Mouse (Mus musculus) forebrain, embryonic 12.5 days (tissue): ENCODE results near the gene Fbxw5. TPM values are rescaled to one million over a fixed set of nuclear protein-coding genes. Genes with fewer than 3 reads are reported as not detected.

Experiments
- ATAC-seq: fragments of 200-750 bp; cut with Nextera tagmentation; 2 replicates; pipeline ENCODE4 v1.8.0; 2017; ENCODE audit warnings: moderate TSS enrichment; ENCODE audit not compliant: low FRiP score
- H3K27ac ChIP-seq: fragments of 300-500 bp; sonication (generic); 2 replicates; pipeline ENCODE4 v1.5.1; 2016; ENCODE audit warnings: mild to moderate bottlenecking
- H3K27me3 ChIP-seq: fragments of 300-500 bp; sonication (generic); 2 replicates; pipeline ENCODE4 v1.6.1; 2016; ENCODE audit warnings: mild to moderate bottlenecking
- H3K36me3 ChIP-seq: fragments of 300-500 bp; sonication (generic); replicated peaks from 2 replicates; pipeline ENCODE4 v1.6.1; 2016; ENCODE audit warnings: mild to moderate bottlenecking
- H3K4me1 ChIP-seq: fragments of 300-500 bp; sonication (generic); 2 replicates; pipeline ENCODE4 v1.6.1; 2016
- H3K4me2 ChIP-seq: fragments of 300-500 bp; sonication (generic); 2 replicates; pipeline ENCODE4 v1.6.1; 2016; ENCODE audit warnings: mild to moderate bottlenecking, moderate library complexity
- H3K4me3 ChIP-seq: fragments of 300-500 bp; sonication (generic); replicated peaks from 2 replicates; pipeline ENCODE4 v1.5.1; 2016; ENCODE audit warnings: mild to moderate bottlenecking
- H3K9ac ChIP-seq: fragments of 300-500 bp; sonication (generic); 2 replicates; pipeline ENCODE4 v1.6.1; 2016; ENCODE audit warnings: mild to moderate bottlenecking
- H3K9me3 ChIP-seq: fragments of 300-500 bp; sonication (generic); 2 replicates; pipeline ENCODE4 v1.6.1; 2016
- whole genome bisulfite sequencing: fragments of 180-500 bp; shearing (Covaris S2); methylation state at CpG from one replicate; pipeline ENCODE4 v1.1.7; 2016; 5-methylcytosine and 5-hydroxymethylcytosine counted together
- polyA plus RNA-seq: library from polyadenylated mRNA; unstranded; fragments of >200 nt; fragmentation: Nextera tagmentation; extraction: Ambion mirVana; gene quantifications from 2 replicates; pipeline ENCODE4 v1.2.1, GENCODE M21; 2016

The Fbxw5 gene
- polyA plus RNA-seq, 1 experiment from 2014 or later: 102 TPM

- ATAC-seq: no peak
- Histone ChIP-seq H3K4me1 (peaks cover 12% of the 10 kb centered on the region), H3K9ac (no peak overlapping the region), H3K9me3 (no peaks in the 10 kb centered on the region), H3K4me2 (no peak overlapping the region), H3K27me3 (no peaks in the 10 kb centered on the region), H3K36me3 (peaks cover 35% of the 10 kb centered on the region), H3K4me3 (no peak overlapping the region), H3K27ac (no peak overlapping the region)
- WGBS: 96% methylated on average over 19 of the region's 19 CpGs
Observed at GRCm38 (mm10) chr2:25504538-25504937, 4.0 kb downstream of the Fbxw5 start.

- no peak for ATAC-seq
- Histone ChIP-seq H3K4me2 (no peak overlapping the region), H3K9ac (no peak overlapping the region), H3K4me1 (peaks cover 12% of the 10 kb centered on the region), H3K27ac (no peak overlapping the region), H3K36me3 (peaks cover 35% of the 10 kb centered on the region), H3K9me3 (no peaks in the 10 kb centered on the region), H3K4me3 (no peak overlapping the region), H3K27me3 (no peaks in the 10 kb centered on the region)
- WGBS: 87% methylated on average over 1 of the region's 1 CpGs
Observed at GRCm38 (mm10) chr2:25505000-25505399, 4.5 kb downstream of the Fbxw5 start.

- Histone ChIP-seq H3K36me3 (peaks cover 35% of the 10 kb centered on the region), H3K27ac (no peak overlapping the region), H3K27me3 (no peaks in the 10 kb centered on the region), H3K4me3 (no peak overlapping the region), H3K9me3 (no peaks in the 10 kb centered on the region), H3K9ac (no peak overlapping the region), H3K4me1 (peaks cover 12% of the 10 kb centered on the region), H3K4me2 (no peak overlapping the region)
- ATAC-seq: no peak
- 96% methylated on average over 4 of the region's 4 CpGs for WGBS
Observed at GRCm38 (mm10) chr2:25505860-25506259, 5.3 kb downstream of the Fbxw5 start.

- Histone ChIP-seq H3K4me1 (peaks cover 3% of the 10 kb centered on the region), H3K27me3 (no peaks in the 10 kb centered on the region), H3K4me3 (no peak overlapping the region), H3K9me3 (no peaks in the 10 kb centered on the region), H3K9ac (no peak overlapping the region), H3K36me3 (peaks cover 35% of the 10 kb centered on the region), H3K27ac (no peak overlapping the region), H3K4me2 (no peak overlapping the region)
- WGBS: 34% methylated on average over 5 of the region's 5 CpGs
- no peak for ATAC-seq
Observed at GRCm38 (mm10) chr2:25506964-25507363, 6.4 kb downstream of the Fbxw5 start.

GRCm38 (mm10) chr2:25509912-25510311 is 9.4 kb downstream of the Fbxw5 start:
- peaks cover 2% of the 10 kb centered on the region; the same call in 1 of the 2 replicates for H3K27me3 ChIP-seq
- no peak overlapping the region for H3K4me2 ChIP-seq
- H3K4me3 ChIP-seq: no peak overlapping the region
- no peak for ATAC-seq
- H3K36me3 ChIP-seq: peaks cover 13% of the 10 kb centered on the region
- no peaks in the 10 kb centered on the region for H3K9me3 ChIP-seq
- no peak overlapping the region for H3K27ac ChIP-seq
- H3K4me1 ChIP-seq: no peaks in the 10 kb centered on the region
- H3K9ac ChIP-seq: no peak overlapping the region
- WGBS: 66% methylated on average over 3 of the region's 3 CpGs

GRCm38 (mm10) chr2:25526510-25527302 is 26.2 kb downstream of the Fbxw5 start:
- no peak overlapping the region for H3K4me2 ChIP-seq
- no peak overlapping the region for H3K9ac ChIP-seq
- no peak overlapping the region for H3K4me3 ChIP-seq
- no peaks in the 10 kb centered on the region for H3K4me1 ChIP-seq
- no peaks in the 10 kb centered on the region for H3K9me3 ChIP-seq
- no peak overlapping the region for H3K27ac ChIP-seq
- peaks cover 92% of the 10 kb centered on the region for H3K36me3 ChIP-seq
- WGBS: 90% methylated on average over 9 of the region's 9 CpGs
- ATAC-seq: no peak
- H3K27me3 ChIP-seq: no peaks in the 10 kb centered on the region

- Histone ChIP-seq H3K27me3 (no peaks in the 10 kb centered on the region), H3K27ac (no peak overlapping the region), H3K9me3 (no peaks in the 10 kb centered on the region), H3K4me1 (no peaks in the 10 kb centered on the region), H3K4me3 (no peak overlapping the region), H3K36me3 (peaks cover 87% of the 10 kb centered on the region), H3K4me2 (no peak overlapping the region), H3K9ac (no peak overlapping the region)
- ATAC-seq: no peak
- 92% methylated on average over 2 of the region's 2 CpGs for whole genome bisulfite sequencing
Observed at GRCm38 (mm10) chr2:25533707-25534106, 33.2 kb downstream of the Fbxw5 start.

- H3K4me1 ChIP-seq: no peaks in the 10 kb centered on the region
- no peak overlapping the region for H3K4me2 ChIP-seq
- no peak overlapping the region for H3K9ac ChIP-seq
- peaks cover 84% of the 10 kb centered on the region for H3K36me3 ChIP-seq
- WGBS: 94% methylated on average over 3 of the region's 3 CpGs
- no peaks in the 10 kb centered on the region for H3K9me3 ChIP-seq
- ATAC-seq: no peak
- H3K27me3 ChIP-seq: no peaks in the 10 kb centered on the region
- no peak overlapping the region for H3K27ac ChIP-seq
- H3K4me3 ChIP-seq: no peak overlapping the region
Observed at GRCm38 (mm10) chr2:25534178-25534865, 33.8 kb downstream of the Fbxw5 start.

GRCm38 (mm10) chr2:25534866-25535182 is 34.3 kb downstream of the Fbxw5 start:
- H3K36me3 ChIP-seq: peaks cover 83% of the 10 kb centered on the region

GRCm38 (mm10) chr2:25536531-25536930 is 36.0 kb downstream of the Fbxw5 start:
- H3K27ac ChIP-seq: no peak overlapping the region
- 96% methylated on average over 8 of the region's 8 CpGs for WGBS
- H3K27me3 ChIP-seq: no peaks in the 10 kb centered on the region
- H3K36me3 ChIP-seq: peaks cover 68% of the 10 kb centered on the region
- ATAC-seq: no peak
- H3K9ac ChIP-seq: no peak overlapping the region
- H3K4me1 ChIP-seq: no peaks in the 10 kb centered on the region
- H3K4me3 ChIP-seq: no peak overlapping the region
- H3K4me2 ChIP-seq: no peak overlapping the region
- no peaks in the 10 kb centered on the region for H3K9me3 ChIP-seq

More at GRCm38 (mm10) chr2:25534866-25535182, 34.3 kb downstream of the Fbxw5 start:
- Histone ChIP-seq H3K9me3 (no peaks in the 10 kb centered on the region), H3K4me1 (no peaks in the 10 kb centered on the region), H3K4me3 (no peak overlapping the region), H3K27ac (no peak overlapping the region), H3K27me3 (no peaks in the 10 kb centered on the region), H3K9ac (no peak overlapping the region), H3K4me2 (no peak overlapping the region)
- ATAC-seq: no peak
- 84% methylated on average over 2 of the region's 2 CpGs for WGBS

GRCm38 (mm10) chr2:25540541-25540948 is 40.0 kb downstream of the Fbxw5 start:
- H3K4me1 ChIP-seq: peaks cover 6% of the 10 kb centered on the region
- no peak for ATAC-seq
- H3K4me2 ChIP-seq: no peak overlapping the region
- no peak overlapping the region for H3K4me3 ChIP-seq
- no peaks in the 10 kb centered on the region for H3K27me3 ChIP-seq
- 94% methylated on average over 4 of the region's 4 CpGs for WGBS
- H3K36me3 ChIP-seq: peaks cover 36% of the 10 kb centered on the region
- no peaks in the 10 kb centered on the region for H3K9me3 ChIP-seq
- no peak overlapping the region for H3K9ac ChIP-seq
- no peak overlapping the region for H3K27ac ChIP-seq

- WGBS: 94% methylated on average over 10 of the region's 10 CpGs
- no peak for ATAC-seq
- Histone ChIP-seq H3K4me1 (peaks cover 16% of the 10 kb centered on the region), H3K36me3 (peaks cover 24% of the 10 kb centered on the region), H3K4me2 (no peak overlapping the region), H3K27ac (no peak overlapping the region), H3K27me3 (no peaks in the 10 kb centered on the region), H3K9ac (no peak overlapping the region), H3K4me3 (no peak overlapping the region), H3K9me3 (no peaks in the 10 kb centered on the region)
Observed at GRCm38 (mm10) chr2:25541644-25542367, 41.3 kb downstream of the Fbxw5 start.
